Mouse (Mus musculus) cerebellum, adult 8-10 months (tissue): Measurements from ENCODE around the gene Asrgl1.
"Not testable (repeated sequence)": the region's sequence is repeated elsewhere in the genome, so short reads cannot be mapped to it uniquely, and the experiment has no call there.

Experiments used
- DNase-seq: peaks from one replicate; pipeline ENCODE4 v3.0.0; 2022

The Asrgl1 gene

GRCm38 (mm10) chr19:9135512-9136331, at the start of gene Asrgl1:
Gene Asrgl1 (minus strand): TSS chr19:9135636.
- peak; percentile 91 for DNase-seq

- DNase-seq: no peak
These were observed 10.8 kb upstream of the Asrgl1 start for GRCm38 (mm10) chr19:9146214-9146613.

- no peak for DNase-seq
These were observed 8.2 kb upstream of the Asrgl1 start for GRCm38 (mm10) chr19:9143639-9144125.

- DNase-seq: no peak
These were observed 7.8 kb upstream of the Asrgl1 start for GRCm38 (mm10) chr19:9143230-9143629.

GRCm38 (mm10) chr19:9140361-9140760, 4.9 kb upstream of the Asrgl1 start:
- DNase-seq: not testable (repeated sequence)

GRCm38 (mm10) chr19:9137159-9137558, 1.7 kb upstream of the Asrgl1 start:
- DNase-seq: no peak

GRCm38 (mm10) chr19:9134746-9135511, 507 bp downstream of the Asrgl1 start:
- DNase-seq: peak; percentile 58

GRCm38 (mm10) chr19:9129996-9130395, 5.4 kb downstream of the Asrgl1 start:
- no peak for DNase-seq

GRCm38 (mm10) chr19:9128499-9129194, 6.8 kb downstream of the Asrgl1 start:
- DNase-seq: no peak

- DNase-seq: not testable (repeated sequence)
These were observed 11.4 kb downstream of the Asrgl1 start for GRCm38 (mm10) chr19:9123986-9124385.

GRCm38 (mm10) chr19:9122390-9122789, 13.0 kb downstream of the Asrgl1 start:
- DNase-seq: no peak

- no peak for DNase-seq
These were observed 15.6 kb downstream of the Asrgl1 start for GRCm38 (mm10) chr19:9119655-9120425.

GRCm38 (mm10) chr19:9117275-9117674, 18.2 kb downstream of the Asrgl1 start:
- no peak for DNase-seq

- DNase-seq: no peak
These were observed 19.2 kb downstream of the Asrgl1 start for GRCm38 (mm10) chr19:9116268-9116667.

GRCm38 (mm10) chr19:9112043-9112442, 23.4 kb downstream of the Asrgl1 start:
- peak; percentile 88 for DNase-seq

- DNase-seq: peak; percentile 50
These were observed 25.1 kb downstream of the Asrgl1 start for GRCm38 (mm10) chr19:9110182-9110869.

GRCm38 (mm10) chr19:9108536-9108935, 26.9 kb downstream of the Asrgl1 start:
- DNase-seq: no peak

GRCm38 (mm10) chr19:9107379-9107755, 28.1 kb downstream of the Asrgl1 start:
- no peak for DNase-seq

GRCm38 (mm10) chr19:9106751-9107378, 28.6 kb downstream of the Asrgl1 start:
- DNase-seq: no peak

GRCm38 (mm10) chr19:9106096-9106495, 29.3 kb downstream of the Asrgl1 start:
- no peak for DNase-seq

GRCm38 (mm10) chr19:9105101-9105685, 30.2 kb downstream of the Asrgl1 start:
- no peak for DNase-seq
